In the genomic region with DNA sequence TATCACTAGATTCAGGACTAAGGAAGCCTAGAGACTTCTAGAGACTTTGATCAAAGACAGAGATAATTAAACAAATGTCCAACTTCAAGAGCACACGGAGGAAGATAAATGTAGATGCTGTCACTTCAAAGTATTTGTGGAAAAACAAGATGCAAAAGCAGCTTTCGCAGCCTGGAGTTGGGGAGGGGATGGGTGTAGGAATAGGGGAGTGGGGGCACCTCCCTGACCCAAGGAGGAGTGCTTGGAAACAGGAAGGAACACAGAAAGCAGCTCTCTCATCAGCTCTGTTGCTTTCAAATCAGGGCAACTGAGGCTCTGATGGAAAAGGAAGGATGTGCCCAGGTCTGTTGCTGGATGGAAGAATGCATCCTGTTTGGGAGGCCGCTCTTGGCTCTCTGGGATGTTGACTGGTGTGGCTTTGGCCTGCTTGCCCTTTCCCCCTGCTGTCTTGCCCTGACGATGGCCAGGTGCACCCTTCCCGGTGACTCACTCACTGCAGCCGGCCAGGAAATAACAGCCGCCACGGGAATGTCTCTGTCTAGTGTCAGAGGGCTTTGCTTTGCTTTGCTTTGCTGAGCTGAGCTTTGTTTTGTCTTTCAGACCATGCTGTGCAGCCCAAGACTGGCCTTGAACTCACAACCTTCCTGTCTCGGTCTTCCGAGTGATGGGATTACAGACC, we compare ENCODE assay signal across 9 mouse cellular contexts. TPM values are rescaled to one million over a fixed set of nuclear protein-coding genes. Genes with fewer than 3 reads are reported as not detected.
DNase-seq lines count a peak whose midpoint lies in the region; ATAC-seq lines count a peak whose summit lies in the region.
"Had no signal": no experiment of that assay in that cellular context is flagged by ENCODE, and none has a peak within 500 bp of the region (broad histone marks: within the 10 kb centered on the region; RNA-seq: fewer than 3 reads in every experiment).

No protein-coding gene starts in this region.

- H3K4me3 ChIP-seq in kidney, embryonic 14.5 days (ENCODE audit: low read length): no peak overlapping the region
- H3K4me3 ChIP-seq: forebrain, embryonic 15.5 days had no signal

- peak overlapping the region; percentile 70 for H3K27ac ChIP-seq in kidney, embryonic 14.5 days (ENCODE audit: low read depth, low read length)
- H3K27ac ChIP-seq: forebrain, embryonic 15.5 days had no signal

- H3K4me2 ChIP-seq in kidney, embryonic 14.5 days (replicated peaks; ENCODE audit: low read depth, low read length): no peak overlapping the region
- H3K4me2 ChIP-seq: forebrain, embryonic 15.5 days had no signal

- no peaks in the 10 kb centered on the region for H3K36me3 ChIP-seq in kidney, embryonic 14.5 days (ENCODE audit: control insufficient read depth, insufficient read depth, low read length)
- H3K36me3 ChIP-seq: forebrain, embryonic 15.5 days had no signal

- peaks cover 20% of the 10 kb centered on the region for H3K4me1 ChIP-seq in kidney, embryonic 14.5 days (ENCODE audit: control insufficient read depth, insufficient read depth, low read length)

- WGBS in kidney, embryonic 14.5 days: 32% methylated on average over 10 of the region's 10 CpGs

- DNase-seq in adrenal gland, adult (ENCODE audit: inconsistent age in 2 of 2, low spot score in 1 of 2): peak; percentile 36 to 68
- DNase-seq in adrenal gland, adult 18-20 months (ENCODE audit: low spot score in 2 of 2): no peak
- DNase-seq in kidney, postnatal 14 days: no peak
- DNase-seq in urinary bladder, postnatal 14 days (ENCODE audit: low spot score): peak; percentile 16
- no peak for DNase-seq in urinary bladder, postnatal 10 days (ENCODE audit: low spot score)
- DNase-seq in cerebellum, adult 18-20 months: no peak
- DNase-seq in cerebellum, adult 11 months: no peak

- 0 out of 2 replicates have a peak overlapping the region, but pooled peaks have one; percentile 8 for H3K9ac ChIP-seq in kidney, embryonic 14.5 days (ENCODE audit: low read depth, low read length)
- H3K9ac ChIP-seq: forebrain, embryonic 15.5 days had no signal

- no peaks in the 10 kb centered on the region for H3K9me3 ChIP-seq in kidney, embryonic 14.5 days (ENCODE audit: control insufficient read depth, low read length)
- H3K9me3 ChIP-seq: forebrain, embryonic 15.5 days had no signal

- H3K27me3 ChIP-seq in kidney, embryonic 14.5 days (ENCODE audit: control insufficient read depth, insufficient read depth, low read length): no peaks in the 10 kb centered on the region
- H3K27me3 ChIP-seq: forebrain, embryonic 15.5 days had no signal

- no peak for ATAC-seq in kidney, embryonic 14.5 days (ENCODE audit: low FRiP score, low TSS enrichment)
- ATAC-seq: forebrain, embryonic 15.5 days had no signal

RNA-seq across cellular contexts. Expression of a gene that starts 23.8 kb away (rescaled TPM):
- 10 to 100 TPM; 40.4 to 51.7 TPM for total RNA-seq in adrenal gland, adult 18-20 months (2021)
- polyA plus RNA-seq in kidney, embryonic 14.5 days (2014; fragmentation: Nextera tagmentation; extraction: Ambion mirVana): 32.9 and 62.2 TPM in 2 replicates

Comparison
In these comparisons a context has a peak if more than half of its experiments do, and no peak if none do; other contexts are left out.
1. DNase-seq: peak in adrenal gland, adult (2 of 2) and urinary bladder, postnatal 14 days (single experiment); none in adrenal gland, adult 18-20 months (0 of 2), kidney, postnatal 14 days (single experiment), urinary bladder, postnatal 10 days (single experiment), cerebellum, adult 18-20 months (0 of 2) and cerebellum, adult 11 months (single experiment).